ENCODE assay signal across 17 mouse cellular contexts in the genomic region with DNA sequence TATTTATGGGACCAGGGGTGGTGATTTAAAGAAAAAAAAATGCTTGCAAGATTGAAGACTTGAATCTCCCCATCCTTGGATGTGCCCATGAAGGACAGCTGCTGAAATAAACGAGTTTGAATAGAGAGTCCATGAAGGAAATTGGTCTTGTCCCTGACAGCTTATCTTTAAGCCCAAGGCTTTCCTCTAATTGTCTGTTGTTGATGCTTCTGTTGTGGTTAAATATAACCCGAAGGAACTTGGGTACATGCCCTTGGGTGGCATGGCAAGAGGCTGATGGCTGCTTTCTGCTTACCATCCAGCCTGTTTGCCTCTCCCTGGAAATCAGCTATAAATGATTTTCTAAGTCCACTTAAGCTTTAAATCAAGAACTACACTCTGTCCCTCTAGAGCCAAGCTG.
"Had no signal": no experiment of that assay in that cellular context is flagged by ENCODE, and none has a peak within 500 bp of the region (broad histone marks: within the 10 kb centered on the region; RNA-seq: fewer than 3 reads in every experiment).

No protein-coding gene starts in this region.

- H3K27me3 ChIP-seq: intestine, embryonic 15.5 days; kidney, embryonic 15.5 days; liver, embryonic 13.5 days; megakaryocyte, embryonic 14.5 days; midbrain, embryonic 13.5 days had no signal

- H3K36me3 ChIP-seq: intestine, embryonic 15.5 days; kidney, embryonic 15.5 days; liver, embryonic 13.5 days; midbrain, embryonic 10.5 days; midbrain, embryonic 13.5 days had no signal

- H3K9ac ChIP-seq: intestine, embryonic 15.5 days; kidney, embryonic 15.5 days; liver, embryonic 13.5 days; midbrain, embryonic 13.5 days had no signal

- H3K27ac ChIP-seq: intestine, embryonic 15.5 days; kidney, embryonic 15.5 days; left cerebral cortex, adult 2 months; liver, embryonic 13.5 days; midbrain, embryonic 10.5 days; midbrain, embryonic 13.5 days; stomach, postnatal 0 days had no signal

- H3K4me2 ChIP-seq: intestine, embryonic 15.5 days; kidney, embryonic 15.5 days; liver, embryonic 13.5 days; midbrain, embryonic 13.5 days had no signal

- ATAC-seq: intestine, embryonic 15.5 days; midbrain, embryonic 13.5 days had no signal

- H3K4me3 ChIP-seq: intestine, embryonic 15.5 days; kidney, embryonic 15.5 days; left cerebral cortex, adult 2 months; liver, embryonic 13.5 days; megakaryocyte, embryonic 14.5 days; midbrain, embryonic 10.5 days; midbrain, embryonic 13.5 days had no signal

- DNase-seq: kidney, adult 11 months; kidney, adult 8-10 months; kidney, postnatal 10 days; kidney, postnatal 36 days; layer of hippocampus, postnatal 36 days; liver, embryonic 13.5 days; retina, postnatal 1 day; thymus, adult 2 months; thymus, postnatal 14 days; thymus, postnatal 4 days had no signal

- H3K9me3 ChIP-seq: intestine, embryonic 15.5 days; kidney, embryonic 15.5 days; liver, embryonic 13.5 days; megakaryocyte, embryonic 14.5 days; midbrain, embryonic 10.5 days; midbrain, embryonic 13.5 days had no signal

- H3K4me1 ChIP-seq: intestine, embryonic 15.5 days; kidney, embryonic 15.5 days; liver, embryonic 13.5 days; midbrain, embryonic 10.5 days; midbrain, embryonic 13.5 days had no signal
